Mouse (Mus musculus) hindbrain, embryonic 14.5 days (tissue): ENCODE measurements at regions not wholly inside any gene's neighbourhood (a gene's known extent, or its start where the extent isn't known, plus 50 kb on each side); places are given as distances from the start of the nearest gene placed in this dataset.
"Not testable (repeated sequence)": the region's sequence is repeated elsewhere in the genome, so short reads cannot be mapped to it uniquely, and the experiment has no call there.

Experiments used
- ATAC-seq: fragments of 200-750 bp; cut with Nextera tagmentation; 2 replicates; pipeline ENCODE4 v1.8.0; 2017; ENCODE audit warnings: moderate number of reproducible peaks, mild to moderate bottlenecking, moderate TSS enrichment, moderate library complexity; ENCODE audit not compliant: low FRiP score
- DNase-seq: peaks from one replicate; pipeline ENCODE4 v3.0.0-alpha.2; 2015; ENCODE audit warnings: low spot score
- H3K27ac ChIP-seq: fragments of 300-500 bp; sonication (generic); 2 replicates; pipeline ENCODE4 v1.5.1; 2014; ENCODE audit warnings: mild to moderate bottlenecking, moderate library complexity
- H3K27me3 ChIP-seq: fragments of 300-500 bp; sonication (generic); 2 replicates; pipeline ENCODE4 v1.6.1; 2014; ENCODE audit warnings: mild to moderate bottlenecking, low read length, mixed read lengths; ENCODE audit not compliant: control insufficient read depth, insufficient read depth
- H3K36me3 ChIP-seq: fragments of 300-500 bp; sonication (generic); replicated peaks from 2 replicates; pipeline ENCODE4 v1.6.1; 2014; ENCODE audit not compliant: control insufficient read depth, insufficient read depth
- H3K4me1 ChIP-seq: fragments of 300-500 bp; sonication (generic); replicated peaks from 2 replicates; pipeline ENCODE4 v1.6.1; 2014; ENCODE audit warnings: antibody characterized with exemption, low read length, mixed read lengths; ENCODE audit not compliant: control insufficient read depth, insufficient read depth
- H3K4me2 ChIP-seq: fragments of 300-500 bp; sonication (generic); replicated peaks from 2 replicates; pipeline ENCODE4 v1.6.1; 2014; ENCODE audit warnings: mild to moderate bottlenecking, moderate library complexity
- H3K4me3 ChIP-seq: fragments of 300-500 bp; sonication (generic); replicated peaks from 2 replicates; pipeline ENCODE4 v1.5.1; 2014; ENCODE audit warnings: mild to moderate bottlenecking, low read length
- H3K9ac ChIP-seq: fragments of 300-500 bp; sonication (generic); 2 replicates; pipeline ENCODE4 v1.6.1; 2014
- H3K9me3 ChIP-seq: fragments of 300-500 bp; sonication (generic); 2 replicates; pipeline ENCODE4 v1.6.1; 2016; ENCODE audit warnings: low read length; ENCODE audit not compliant: control insufficient read depth
- WGBS: fragments of 180-500 bp; shearing (Covaris S2); extraction: QIAGEN DNeasy Blood & Tissue Kit; methylation state at CpG from one replicate; pipeline ENCODE4 v1.1.7; 2014; 5-methylcytosine and 5-hydroxymethylcytosine counted together

DNA sequence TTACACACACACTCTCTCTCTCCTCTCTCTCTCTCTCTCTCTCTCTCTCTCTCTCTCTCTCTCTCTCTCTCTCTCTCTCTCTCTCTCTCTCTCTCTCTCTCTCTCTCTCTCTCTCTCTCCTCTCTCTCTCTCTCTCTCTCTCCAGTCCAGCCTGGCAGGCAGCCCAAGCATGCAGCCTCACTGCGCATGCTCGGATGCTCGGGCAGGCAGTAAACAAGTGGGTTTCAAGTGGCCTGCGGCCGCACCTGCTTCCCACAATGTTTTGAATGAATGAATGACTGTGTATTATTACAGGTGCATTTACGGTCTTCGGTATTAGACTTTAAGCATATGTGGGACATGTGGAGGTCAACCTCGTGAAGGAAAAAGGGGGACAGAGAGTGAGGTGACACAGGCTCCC is 88.9 kb upstream of the Dlgap1 start:
- 95% methylated on average over 8 of the region's 8 CpGs for WGBS
- not testable (repeated sequence) for H3K4me1 ChIP-seq, H3K4me3 ChIP-seq, H3K4me2 ChIP-seq, H3K27me3 ChIP-seq, DNase-seq, H3K36me3 ChIP-seq, H3K9me3 ChIP-seq, H3K9ac ChIP-seq, ATAC-seq, H3K27ac ChIP-seq

DNA sequence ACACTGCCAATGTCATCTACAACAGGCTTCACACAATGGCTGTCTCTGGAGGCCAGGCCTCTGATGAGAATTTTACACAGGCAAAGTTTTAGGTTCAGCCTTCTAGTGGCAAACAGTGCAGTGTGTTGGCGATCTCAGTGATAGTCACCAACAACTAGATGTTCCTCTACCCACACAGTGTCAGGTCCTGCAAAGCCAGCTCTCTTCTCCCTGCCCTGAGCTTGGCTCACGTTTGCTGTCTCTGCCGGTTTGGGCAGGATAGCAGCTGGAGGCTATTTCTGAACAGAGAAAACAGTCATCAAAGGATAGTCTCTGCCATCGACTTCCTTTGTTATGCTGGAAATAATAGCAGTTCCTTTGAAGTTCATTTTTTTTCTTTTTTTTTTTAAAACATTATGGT is 74.9 kb upstream of the Dlgap1 start:
- Histone ChIP-seq H3K9ac (no peak overlapping the region), H3K9me3 (no peaks in the 10 kb centered on the region), H3K4me1 (no peaks in the 10 kb centered on the region), H3K27me3 (no peaks in the 10 kb centered on the region), H3K27ac (no peak overlapping the region), H3K4me2 (no peak overlapping the region), H3K4me3 (no peak overlapping the region), H3K36me3 (no peaks in the 10 kb centered on the region)
- ATAC-seq (no peak), DNase-seq (no peak)
- WGBS = 66% methylated on average over 4 of the region's 4 CpGs
